Mouse (Mus musculus) fat pad, adult 2 months (tissue): ENCODE measurements at regions not wholly inside any gene's neighbourhood (a gene's known extent, or its start where the extent isn't known, plus 50 kb on each side); places are given as distances from the start of the nearest gene placed in this dataset.
"Not testable (repeated sequence)": the region's sequence is repeated elsewhere in the genome, so short reads cannot be mapped to it uniquely, and the experiment has no call there.

Experiments used
- DNase-seq: peaks from one replicate; pipeline ENCODE4 v3.0.0-alpha.2; 2011; ENCODE audit warnings: low read depth, low spot score; ENCODE audit errors: extremely low read depth

GRCm38 (mm10) chrX:166809165-166809564 is 223.6 kb upstream of the Egfl6 start:
- DNase-seq: no peak

- DNase-seq: no peak
These were observed 222.7 kb upstream of the Egfl6 start for GRCm38 (mm10) chrX:166808207-166808606.

GRCm38 (mm10) chrX:166805957-166806356 is 220.4 kb upstream of the Egfl6 start:
- no peak for DNase-seq

- DNase-seq: no peak
These were observed 220.0 kb upstream of the Egfl6 start for GRCm38 (mm10) chrX:166805480-166805879.

GRCm38 (mm10) chrX:166803246-166803645 is 217.7 kb upstream of the Egfl6 start:
- DNase-seq: no peak

- DNase-seq: no peak
These were observed 215.5 kb upstream of the Egfl6 start for GRCm38 (mm10) chrX:166801017-166801416.

GRCm38 (mm10) chrX:166795651-166796050 is 210.1 kb upstream of the Egfl6 start:
- DNase-seq: no peak

- no peak for DNase-seq
These were observed 203.5 kb upstream of the Egfl6 start for GRCm38 (mm10) chrX:166789031-166789430.

- not testable (repeated sequence) for DNase-seq
These were observed 201.6 kb upstream of the Egfl6 start for GRCm38 (mm10) chrX:166787137-166787536.

- no peak for DNase-seq
These were observed 200.1 kb upstream of the Egfl6 start for GRCm38 (mm10) chrX:166785615-166786014.

- DNase-seq: no peak
These were observed 197.9 kb upstream of the Egfl6 start for GRCm38 (mm10) chrX:166783377-166783776.

GRCm38 (mm10) chrX:166779334-166780092 is 194.0 kb upstream of the Egfl6 start:
- DNase-seq: no peak

- DNase-seq: no peak
These were observed 187.9 kb upstream of the Egfl6 start for GRCm38 (mm10) chrX:166773408-166773854.

GRCm38 (mm10) chrX:166766991-166767390 is 181.5 kb upstream of the Egfl6 start:
- DNase-seq: peak; percentile 68

- no peak for DNase-seq
These were observed 180.1 kb upstream of the Egfl6 start for GRCm38 (mm10) chrX:166765647-166766046.

GRCm38 (mm10) chrX:166762098-166762497 is 176.6 kb upstream of the Egfl6 start:
- DNase-seq: no peak

GRCm38 (mm10) chrX:166757152-166757551 is 171.6 kb upstream of the Egfl6 start:
- no peak for DNase-seq

GRCm38 (mm10) chrX:166754967-166755654 is 169.6 kb upstream of the Egfl6 start:
- DNase-seq: no peak

GRCm38 (mm10) chrX:166749055-166749679 is 163.6 kb upstream of the Egfl6 start:
- DNase-seq: no peak

GRCm38 (mm10) chrX:166731354-166731753 is 145.8 kb upstream of the Egfl6 start:
- no peak for DNase-seq

GRCm38 (mm10) chrX:166728622-166728928 is 143.1 kb upstream of the Egfl6 start:
- no peak for DNase-seq
